Mouse (Mus musculus) CH12.LX (cell line): ENCODE measurements around the gene Slc9b2. TPM values are rescaled to one million over a fixed set of nuclear protein-coding genes. Genes with fewer than 3 reads are reported as not detected.

Experiments used
- DNase-seq: peaks from one replicate; pipeline ENCODE4 v3.0.0-alpha.2; 2013; ENCODE audit errors: extremely low read depth
- H3K27ac ChIP-seq: 2 replicates; pipeline ENCODE4 v1.5.1; 2012; ENCODE audit warnings: low read depth, mild to moderate bottlenecking, control low read depth, moderate library complexity; ENCODE audit not compliant: insufficient read depth
- H3K27me3 ChIP-seq: replicated peaks from 2 replicates; pipeline ENCODE3; 2012; ENCODE audit warnings: inconsistent platforms
- H3K36me3 ChIP-seq, 2 experiments: replicated peaks in 1 of 2; 2 replicates each; pipeline versions ENCODE3 to v1.6.1; 2012; ENCODE audit warnings: inconsistent platforms in 1 of 2, low read length in 1 of 2, mild to moderate bottlenecking in 1 of 2, mixed read lengths in 1 of 2, moderate library complexity in 1 of 2; ENCODE audit not compliant: control insufficient read depth in 1 of 2, insufficient read depth in 1 of 2
- H3K4me1 ChIP-seq, 2 experiments: 2 replicates each; pipeline ENCODE4 v1.6.1; 2012; ENCODE audit warnings: inconsistent platforms in 1 of 2, moderate library complexity in 1 of 2; ENCODE audit not compliant: insufficient read depth in 2 of 2, control insufficient read depth in 1 of 2
- H3K4me2 ChIP-seq: 2 replicates; pipeline ENCODE4 v1.6.1; 2012; ENCODE audit warnings: low read depth, mild to moderate bottlenecking, control low read depth; ENCODE audit not compliant: poor library complexity, insufficient read depth, severe bottlenecking
- H3K4me3 ChIP-seq, 3 experiments: fragments of 150-350 bp in 1 of 3; sonication (generic) in 1 of 3; replicated peaks in 1 of 3; 2 replicates each; pipeline versions ENCODE3 to v1.5.1; 2011 to 2012; ENCODE audit warnings: low read depth in 2 of 3, low read length in 2 of 3, mild to moderate bottlenecking in 2 of 3, moderate library complexity in 2 of 3, control low read depth in 1 of 3, improper control_type of control experiment in 1 of 3, inconsistent platforms in 1 of 3, mixed read lengths in 1 of 3; ENCODE audit not compliant: poor library complexity in 1 of 3
- H3K79me2 ChIP-seq: replicated peaks from 2 replicates; pipeline ENCODE4 v1.6.1; 2012; ENCODE audit warnings: mild to moderate bottlenecking, moderate library complexity; ENCODE audit not compliant: control insufficient read depth, poor library complexity, insufficient read depth, severe bottlenecking; ENCODE audit errors: extremely low read depth
- H3K9ac ChIP-seq: 2 replicates; pipeline ENCODE4 v1.6.1; 2012; ENCODE audit warnings: low read depth, mild to moderate bottlenecking, control low read depth, moderate library complexity; ENCODE audit not compliant: insufficient read depth
- H3K9me3 ChIP-seq: replicated peaks from 2 replicates; pipeline ENCODE3; 2012; ENCODE audit warnings: low read length, inconsistent platforms, mixed read lengths
- BHLHE40 ChIP-seq: IDR thresholded peaks from 2 replicates; pipeline ENCODE4 v1.6.1; 2011; ENCODE audit warnings: mild to moderate bottlenecking, low read depth, low read length, improper control_type of control experiment
- E2F4 ChIP-seq: IDR thresholded peaks from 2 replicates; pipeline ENCODE4 v1.6.1; 2011; ENCODE audit warnings: low read depth, low read length, improper control_type of control experiment; ENCODE audit not compliant: insufficient replicate concordance
- ELF1 ChIP-seq: IDR thresholded peaks from 2 replicates; pipeline ENCODE4 v1.6.1; 2014; ENCODE audit warnings: low read depth, mild to moderate bottlenecking, inconsistent platforms, low read length, improper control_type of control experiment
- EP300 ChIP-seq: IDR thresholded peaks from 2 replicates; pipeline ENCODE4 v1.6.1; 2011; ENCODE audit warnings: low read length, improper control_type of control experiment
- GABPA ChIP-seq: IDR thresholded peaks from 2 replicates; pipeline ENCODE4 v1.6.1; 2012; ENCODE audit warnings: low read depth, low read length, improper control_type of control experiment, inconsistent platforms; ENCODE audit not compliant: insufficient replicate concordance
- HCFC1 ChIP-seq: IDR thresholded peaks from 2 replicates; pipeline ENCODE4 v1.6.1; 2012; ENCODE audit warnings: low read depth, mild to moderate bottlenecking, inconsistent platforms, low read length, improper control_type of control experiment
- IRF4 ChIP-seq: IDR thresholded peaks from 2 replicates; pipeline ENCODE4 v1.6.1; 2014; ENCODE audit warnings: low read depth, mild to moderate bottlenecking, inconsistent platforms, low read length, improper control_type of control experiment
- JUND ChIP-seq: conservative IDR thresholded peaks from 2 replicates; pipeline ENCODE4 v1.6.1; 2011; ENCODE audit warnings: low read depth, low read length, improper control_type of control experiment
- MAFK ChIP-seq: IDR thresholded peaks from 2 replicates; pipeline ENCODE4 v1.6.1; 2011; ENCODE audit warnings: low read length, improper control_type of control experiment; ENCODE audit not compliant: insufficient replicate concordance
- MAZ ChIP-seq: IDR thresholded peaks from 2 replicates; pipeline ENCODE4 v1.6.1; 2012; ENCODE audit warnings: low read depth, mild to moderate bottlenecking, inconsistent platforms, low read length, improper control_type of control experiment, moderate library complexity
- MEF2A ChIP-seq: IDR thresholded peaks from 2 replicates; pipeline ENCODE4 v1.6.1; 2014; ENCODE audit warnings: low read depth, mild to moderate bottlenecking, inconsistent platforms, low read length, improper control_type of control experiment, borderline replicate concordance
- MYC ChIP-seq: IDR thresholded peaks from 2 replicates; pipeline ENCODE4 v1.6.1; 2011; ENCODE audit warnings: low read depth, mild to moderate bottlenecking, improper control_type of control experiment, low read length
- NELFE ChIP-seq: IDR thresholded peaks from 2 replicates; pipeline ENCODE4 v1.6.1; 2011; ENCODE audit warnings: low read depth, low read length, improper control_type of control experiment
- PAX5 ChIP-seq: IDR thresholded peaks from 2 replicates; pipeline ENCODE4 v1.6.1; 2012; ENCODE audit warnings: low read length, inconsistent platforms, mixed read lengths
- POLR2A ChIP-seq: IDR thresholded peaks from 2 replicates; pipeline ENCODE4 v1.6.1; 2011; ENCODE audit warnings: low read depth, mild to moderate bottlenecking, improper control_type of control experiment, low read length
- RAD21 ChIP-seq: IDR thresholded peaks from 2 replicates; pipeline ENCODE4 v1.6.1; 2011; ENCODE audit warnings: low read depth, mild to moderate bottlenecking, low read length, improper control_type of control experiment, moderate library complexity
- SIN3A ChIP-seq: IDR thresholded peaks from 2 replicates; pipeline ENCODE4 v1.6.1; 2012; ENCODE audit warnings: low read length, improper control_type of control experiment, inconsistent platforms
- SMC3 ChIP-seq: IDR thresholded peaks from 2 replicates; pipeline ENCODE4 v1.6.1; 2011; ENCODE audit warnings: low read depth, low read length, improper control_type of control experiment
- TCF12 ChIP-seq: IDR thresholded peaks from 2 replicates; pipeline ENCODE4 v1.6.1; 2014; ENCODE audit warnings: low read depth, mild to moderate bottlenecking, inconsistent platforms, low read length, improper control_type of control experiment
- USF1 ChIP-seq: IDR thresholded peaks from 2 replicates; pipeline ENCODE4 v1.6.1; 2014; ENCODE audit warnings: low read depth, mild to moderate bottlenecking, inconsistent platforms, low read length, improper control_type of control experiment
- USF2 ChIP-seq: conservative IDR thresholded peaks from 2 replicates; pipeline ENCODE4 v1.6.1; 2011; ENCODE audit warnings: low read depth, low read length, improper control_type of control experiment
- ZC3H11A ChIP-seq: IDR thresholded peaks from 2 replicates; pipeline ENCODE4 v1.6.1; 2012; ENCODE audit warnings: low read depth, mild to moderate bottlenecking, inconsistent platforms, low read length, improper control_type of control experiment
- ZKSCAN1 ChIP-seq: IDR thresholded peaks from 2 replicates; pipeline ENCODE4 v1.6.1; 2012; ENCODE audit warnings: low read depth, inconsistent platforms, low read length, improper control_type of control experiment, borderline replicate concordance
- ZMIZ1 ChIP-seq: IDR thresholded peaks from 2 replicates; pipeline ENCODE4 v1.6.1; 2012; ENCODE audit warnings: low read depth, mild to moderate bottlenecking, inconsistent platforms, low read length, improper control_type of control experiment
- dilution Hi-C: fragments of 300-500 bp; cut with MboI; formaldehyde crosslinking; loops from 2 replicates; pipeline ENCODE4 v1.14.3; 2020; ENCODE audit warnings: low sequenced_read_pairs; ENCODE audit not compliant: extremely low pct_unique_long_range_greater_than_20kb, extremely low pct_ligation_motif_present
- in situ Hi-C: fragments of 300-500 bp; cut with MboI; formaldehyde crosslinking; loops from 3 replicates; pipeline ENCODE4 v1.14.3; 2019; ENCODE audit warnings: low sequenced_read_pairs, low pct_ligation_motif_present, low pct_unique_long_range_greater_than_20kb, mixed read lengths
- polyA plus RNA-seq: library from polyadenylated mRNA; unstranded; fragments of >175 nt; gene quantifications from 2 replicates; pipeline ENCODE4 v1.2.1, GENCODE M21; 2012; ENCODE audit warnings: low read depth; ENCODE audit not compliant: insufficient read length
- total RNA-seq, 2 experiments: library from RNA; depleted of rRNA; stranded (reverse); fragments of 300-350 nt in 1 of 2; fragments of >200 nt in 1 of 2; gene quantifications; 2 replicates each; pipeline ENCODE4 v1.2.3; 2012 to 2014

The Slc9b2 gene
- total and polyA plus RNA-seq, 3 experiments = 1.4 to 4.2 (median 2.8) TPM

DNA sequence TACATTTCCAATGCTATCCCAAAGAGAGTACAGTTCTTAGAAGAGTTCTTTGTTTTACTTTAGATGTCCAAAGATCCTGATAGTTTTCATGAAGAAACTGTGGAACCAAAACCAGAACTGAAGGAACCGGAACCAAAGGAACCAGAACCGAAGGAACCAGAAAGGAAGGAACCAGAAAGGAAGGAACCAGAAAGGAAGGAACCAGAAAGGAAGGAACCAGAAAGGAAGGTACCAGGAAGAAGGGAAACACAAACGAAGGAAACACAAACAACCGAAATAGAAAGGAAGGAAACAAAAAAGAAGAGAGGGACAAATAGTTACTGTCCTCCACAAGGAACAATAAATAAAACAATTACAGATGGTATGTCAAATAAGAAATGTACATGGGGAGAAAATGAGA is 49.9 kb downstream of the Slc9b2 start:
- in situ Hi-C loops = no loop called here
- no peak for TF ChIP-seq ZC3H11A
- TF ChIP-seq ELF1 = peak; percentile 61
- TF ChIP-seq E2F4 = no peak
- no peak for TF ChIP-seq ZMIZ1
- no peak for TF ChIP-seq SIN3A
- TF ChIP-seq HCFC1 = peak; percentile 70
- no peak overlapping the region for H3K4me2 ChIP-seq
- H3K9ac ChIP-seq = no peak overlapping the region
- DNase-seq = no peak
- dilution Hi-C loops = no loop called here
- no peak overlapping the region for H3K27ac ChIP-seq
- no peaks in the 10 kb centered on the region for H3K4me1 ChIP-seq
- H3K79me2 ChIP-seq = no peaks in the 10 kb centered on the region
- no peaks in the 10 kb centered on the region for H3K36me3 ChIP-seq
- no peaks in the 10 kb centered on the region for H3K27me3 ChIP-seq
- no peaks in the 10 kb centered on the region for H3K9me3 ChIP-seq
- H3K4me3 ChIP-seq = no peak overlapping the region

DNA sequence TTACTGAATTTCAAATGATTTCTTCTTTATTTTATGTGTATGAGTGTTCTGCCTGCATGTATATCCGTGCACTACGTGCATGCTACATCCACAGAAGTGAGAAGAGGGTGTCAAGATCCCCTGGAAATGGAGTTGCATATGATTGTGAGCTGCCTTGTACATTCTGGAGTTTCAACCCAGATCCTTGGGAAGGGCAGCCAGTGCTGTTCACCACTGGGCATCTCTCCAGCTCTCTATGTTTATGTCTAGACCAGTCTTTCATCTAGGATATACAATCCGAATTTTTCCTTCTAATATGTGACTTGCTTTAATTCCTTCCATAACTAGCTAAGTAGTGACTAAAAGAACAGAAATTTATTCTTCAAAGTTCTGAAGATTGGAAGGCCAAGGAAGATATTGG is 68.3 kb downstream of the Slc9b2 start:
- dilution Hi-C loops = no loop called here
- DNase-seq = no peak
- no peak for TF ChIP-seq JUND
- no peak for TF ChIP-seq ZKSCAN1
- TF ChIP-seq RAD21 = no peak
- no peak for TF ChIP-seq E2F4
- TF ChIP-seq POLR2A = no peak
- TF ChIP-seq USF1 = no peak
- TF ChIP-seq MAFK = no peak
- TF ChIP-seq, all 38 proteins: peak for 0
- in situ Hi-C loops = no loop called here
- Histone ChIP-seq H3K27me3 (no peaks in the 10 kb centered on the region), H3K79me2 (no peaks in the 10 kb centered on the region), H3K27ac (no peak overlapping the region), H3K36me3 (no peaks in the 10 kb centered on the region), H3K4me2 (no peak overlapping the region; the same call in 1 of the 2 replicates), H3K4me3 (no peak overlapping the region), H3K9ac (no peak overlapping the region), H3K9me3 (no peaks in the 10 kb centered on the region), H3K4me1 (peaks cover 0 to 10% of the 10 kb centered on the region in 2 experiments; a peak in 3 of 4 replicates)

- no peaks in the 10 kb centered on the region for H3K27me3 ChIP-seq
- TF ChIP-seq SIN3A (no peak), HCFC1 (no peak), USF1 (no peak), GABPA (no peak), USF2 (no peak), BHLHE40 (no peak), SMC3 (no peak), MEF2A (no peak), NELFE (no peak), MAZ (no peak), MYC (no peak), EP300 (no peak), IRF4 (no peak), MAFK (no peak), PAX5 (no peak), TCF12 (no peak)
- peaks cover 0 to 10% of the 10 kb centered on the region in 2 experiments; a peak in 3 of 4 replicates for H3K4me1 ChIP-seq
- H3K9me3 ChIP-seq = no peaks in the 10 kb centered on the region
- no peak overlapping the region for H3K9ac ChIP-seq
- H3K36me3 ChIP-seq = no peaks in the 10 kb centered on the region
- H3K4me2 ChIP-seq = no peak overlapping the region
- no peak overlapping the region for H3K4me3 ChIP-seq
- no peaks in the 10 kb centered on the region for H3K79me2 ChIP-seq
- in situ Hi-C loops (no loop called here), dilution Hi-C loops (no loop called here)
- DNase-seq = no peak
- no peak overlapping the region for H3K27ac ChIP-seq
Observed at GRCm38 (mm10) chr3:135377445-135377844, 69.9 kb downstream of the Slc9b2 start.
